Comparison of ENCODE assay signal across 8 mouse cellular contexts in the genomic region with DNA sequence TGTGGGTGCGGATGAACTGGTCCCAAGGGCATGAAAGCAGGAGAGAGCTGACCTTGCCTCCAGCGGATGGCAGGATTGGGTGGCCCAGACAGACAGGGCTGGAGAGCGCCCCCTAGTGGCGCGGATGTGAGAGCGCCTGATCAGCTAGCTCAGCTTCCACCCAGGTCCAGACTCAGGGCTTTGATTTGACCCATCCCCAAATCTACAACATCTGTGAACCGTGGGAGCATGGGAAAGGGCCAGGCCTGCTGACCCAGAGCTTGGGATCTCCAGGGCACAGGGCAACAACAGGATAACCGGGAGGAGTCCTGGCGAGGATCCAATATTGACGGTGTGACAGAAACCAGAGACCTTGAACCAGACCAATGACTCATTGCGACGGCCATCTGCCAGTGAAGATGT.
DNase-seq lines count a peak whose midpoint lies in the region; ATAC-seq and TF ChIP-seq lines count a peak whose summit lies in the region.

No protein-coding gene starts in this region.

- H3K36me3 ChIP-seq in intestine, postnatal 0 days (ENCODE audit: control insufficient read depth, insufficient read depth) = no peaks in the 10 kb centered on the region
- H3K36me3 ChIP-seq in lung, postnatal 0 days (ENCODE audit: insufficient read depth, low read length) = no peaks in the 10 kb centered on the region
- no peaks in the 10 kb centered on the region for H3K36me3 ChIP-seq in stomach, postnatal 0 days (ENCODE audit: control insufficient read depth, insufficient read depth, low read length)
- H3K36me3 ChIP-seq in hindbrain, embryonic 13.5 days = no peaks in the 10 kb centered on the region

- H3K9me3 ChIP-seq in intestine, postnatal 0 days (ENCODE audit: control insufficient read depth) = no peaks in the 10 kb centered on the region
- H3K9me3 ChIP-seq in lung, postnatal 0 days (ENCODE audit: low read length) = no peaks in the 10 kb centered on the region
- H3K9me3 ChIP-seq in stomach, postnatal 0 days (ENCODE audit: control insufficient read depth, low read length) = no peaks in the 10 kb centered on the region
- no peaks in the 10 kb centered on the region for H3K9me3 ChIP-seq in hindbrain, embryonic 13.5 days

- H3K27me3 ChIP-seq in intestine, postnatal 0 days (replicated peaks; ENCODE audit: control insufficient read depth, insufficient read depth, low read length) = peaks cover 24% of the 10 kb centered on the region
- H3K27me3 ChIP-seq in lung, postnatal 0 days (replicated peaks; ENCODE audit: insufficient read depth, low read length) = peaks cover 18% of the 10 kb centered on the region
- H3K27me3 ChIP-seq in stomach, postnatal 0 days (ENCODE audit: control insufficient read depth, insufficient read depth, low read length) = peaks cover 6% of the 10 kb centered on the region; the same call in 1 of the 2 replicates
- peaks cover 11% of the 10 kb centered on the region for H3K27me3 ChIP-seq in hindbrain, embryonic 13.5 days

- peak; percentile 44 for DNase-seq in urinary bladder, postnatal 14 days (ENCODE audit: low spot score)
- DNase-seq in urinary bladder, adult 2 months (ENCODE audit: low spot score) = no peak
- peak; percentile 90 to 91 for DNase-seq in adrenal gland, postnatal 36 days
- peak; percentile 62 for DNase-seq in gastrocnemius, adult 18-20 months (ENCODE audit: low spot score)
- peak; percentile 51 for DNase-seq in lung, postnatal 0 days (ENCODE audit: low spot score)
- peak; percentile 57 for DNase-seq in stomach, postnatal 0 days (ENCODE audit: low spot score)

- peak; percentile 91 for TF ChIP-seq CTCF in intestine, postnatal 0 days (IDR thresholded peaks at IDR 0.05; ENCODE audit: low read depth)
- peak; percentile 87 for TF ChIP-seq CTCF in lung, postnatal 0 days (IDR thresholded peaks at IDR 0.05)
- peak; percentile 79 for TF ChIP-seq CTCF in stomach, postnatal 0 days (IDR thresholded peaks at IDR 0.05; ENCODE audit: low read depth)

- no peak overlapping the region for H3K4me3 ChIP-seq in intestine, postnatal 0 days (ENCODE audit: low read depth, low read length)
- H3K4me3 ChIP-seq in lung, postnatal 0 days (ENCODE audit: low read depth, low read length) = no peak overlapping the region
- no peak overlapping the region for H3K4me3 ChIP-seq in stomach, postnatal 0 days (ENCODE audit: low read depth, low read length)
- no peak overlapping the region for H3K4me3 ChIP-seq in hindbrain, embryonic 13.5 days

- no peak for TF ChIP-seq EP300 in lung, postnatal 0 days (IDR thresholded peaks at IDR 0.05)
- TF ChIP-seq EP300 in stomach, postnatal 0 days (optimal IDR thresholded peaks at IDR 0.05) = no peak

- ATAC-seq in intestine, postnatal 0 days = peak; percentile 20; the same call in 1 of the 2 replicates
- peak; percentile 50 for ATAC-seq in lung, postnatal 0 days
- peak; percentile 19 for ATAC-seq in stomach, postnatal 0 days (ENCODE audit: low FRiP score, low TSS enrichment)
- no peak for ATAC-seq in hindbrain, embryonic 13.5 days (ENCODE audit: low FRiP score)

- H3K4me1 ChIP-seq in intestine, postnatal 0 days (replicated peaks; ENCODE audit: control insufficient read depth, insufficient read depth, low read length) = no peaks in the 10 kb centered on the region
- H3K4me1 ChIP-seq in lung, postnatal 0 days (ENCODE audit: insufficient read depth, low read depth, low read length) = no peaks in the 10 kb centered on the region
- no peaks in the 10 kb centered on the region; the same call in 1 of the 2 replicates for H3K4me1 ChIP-seq in stomach, postnatal 0 days (replicated peaks; ENCODE audit: control insufficient read depth, insufficient read depth)
- peaks cover 38% of the 10 kb centered on the region for H3K4me1 ChIP-seq in hindbrain, embryonic 13.5 days (replicated peaks)

- no peak overlapping the region for H3K9ac ChIP-seq in intestine, postnatal 0 days (ENCODE audit: low read depth, low read length)
- H3K9ac ChIP-seq in lung, postnatal 0 days (replicated peaks; ENCODE audit: low read depth) = no peak overlapping the region
- no peak overlapping the region for H3K9ac ChIP-seq in stomach, postnatal 0 days (ENCODE audit: low read length)
- no peak overlapping the region for H3K9ac ChIP-seq in hindbrain, embryonic 13.5 days

- no peak overlapping the region for H3K27ac ChIP-seq in intestine, postnatal 0 days (ENCODE audit: low read depth, low read length)
- H3K27ac ChIP-seq in lung, postnatal 0 days (ENCODE audit: low read length) = no peak overlapping the region
- H3K27ac ChIP-seq in stomach, postnatal 0 days (replicated peaks) = no peak overlapping the region
- no peak overlapping the region for H3K27ac ChIP-seq in hindbrain, embryonic 13.5 days

- no peak overlapping the region for H3K4me2 ChIP-seq in intestine, postnatal 0 days (replicated peaks; ENCODE audit: low read depth)
- H3K4me2 ChIP-seq in lung, postnatal 0 days (replicated peaks; ENCODE audit: low read depth, low read length) = no peak overlapping the region
- no peak overlapping the region for H3K4me2 ChIP-seq in stomach, postnatal 0 days (replicated peaks; ENCODE audit: low read depth)
- H3K4me2 ChIP-seq in hindbrain, embryonic 13.5 days = no peak overlapping the region

- 15% methylated on average over 12 of the region's 12 CpGs for WGBS in intestine, postnatal 0 days
- 25% methylated on average over 12 of the region's 12 CpGs for WGBS in lung, postnatal 0 days
- WGBS in stomach, postnatal 0 days = 17% methylated on average over 12 of the region's 12 CpGs
- WGBS in hindbrain, embryonic 13.5 days = 33% methylated on average over 12 of the region's 12 CpGs
